Mouse (Mus musculus): ENCODE measurements around the gene Ppm1g.

GRCm38 (mm10) chr5:31242191-31242590 lies 21.7 kb upstream of the Ppm1g start:
- no peak for TF ChIP-seq CTCF (IDR thresholded peaks at IDR 0.05; ENCODE audit: control insufficient read depth, insufficient read depth, insufficient replicate concordance, low read depth, low read length)
- TF ChIP-seq POLR2A (IDR thresholded peaks at IDR 0.05; ENCODE audit: control insufficient read depth, low read depth, low read length): no peak
